Mouse (Mus musculus): ENCODE measurements around the gene A730071L15Rik. TPM values are rescaled to one million over a fixed set of nuclear protein-coding genes. Genes with fewer than 3 reads are reported as not detected.

A730071L15Rik gene
- polyA plus RNA-seq, 1 experiment: not detected

- H3K4me3 ChIP-seq (ENCODE audit: insufficient read depth, low read depth, low read length): no peak overlapping the region
- H3K4me1 ChIP-seq (ENCODE audit: control insufficient read depth, insufficient read depth, low read length): peaks cover 10% of the 10 kb centered on the region
- no peak for TF ChIP-seq POLR2A (IDR thresholded peaks at IDR 0.05; ENCODE audit: insufficient read depth, low read depth, low read length)
- no peak overlapping the region; the same call in 1 of the 2 replicates for H3K27ac ChIP-seq (ENCODE audit: insufficient read depth, low read depth, low read length)
- WGBS: 88% methylated on average over 3 of the region's 3 CpGs
Observed at GRCm38 (mm10) chr11:6163062-6163461, 36.8 kb upstream of the A730071L15Rik start.

- Histone ChIP-seq H3K4me3 (ENCODE audit: insufficient read depth, low read depth, low read length) (no peak overlapping the region), H3K4me1 (ENCODE audit: control insufficient read depth, insufficient read depth, low read length) (peaks cover 10% of the 10 kb centered on the region), H3K27ac (ENCODE audit: insufficient read depth, low read depth, low read length) (no peak overlapping the region)
- TF ChIP-seq CTCF (IDR thresholded peaks at IDR 0.05; ENCODE audit: insufficient read depth, low read depth, low read length) (no peak), POLR2A (IDR thresholded peaks at IDR 0.05; ENCODE audit: insufficient read depth, low read depth, low read length) (no peak)
- 48% methylated on average over 12 of the region's 12 CpGs for WGBS
Observed at GRCm38 (mm10) chr11:6163706-6164105, 36.1 kb upstream of the A730071L15Rik start.

GRCm38 (mm10) chr11:6164781-6165180 is 35.0 kb upstream of the A730071L15Rik start:
- Histone ChIP-seq H3K4me3 (ENCODE audit: insufficient read depth, low read depth, low read length) (no peak overlapping the region), H3K4me1 (ENCODE audit: control insufficient read depth, insufficient read depth, low read length) (peaks cover 10% of the 10 kb centered on the region), H3K27ac (ENCODE audit: insufficient read depth, low read depth, low read length) (no peak overlapping the region)
- 94% methylated on average over 7 of the region's 7 CpGs for WGBS
- no peak for TF ChIP-seq POLR2A (IDR thresholded peaks at IDR 0.05; ENCODE audit: insufficient read depth, low read depth, low read length)
- TF ChIP-seq CTCF (IDR thresholded peaks at IDR 0.05; ENCODE audit: insufficient read depth, low read depth, low read length): no peak

GRCm38 (mm10) chr11:6165391-6166081 is 34.3 kb upstream of the A730071L15Rik start:
- Histone ChIP-seq H3K4me3 (ENCODE audit: insufficient read depth, low read depth, low read length) (no peak overlapping the region), H3K27ac (ENCODE audit: insufficient read depth, low read depth, low read length) (no peak overlapping the region), H3K4me1 (ENCODE audit: control insufficient read depth, insufficient read depth, low read length) (peaks cover 10% of the 10 kb centered on the region)
- TF ChIP-seq POLR2A (IDR thresholded peaks at IDR 0.05; ENCODE audit: insufficient read depth, low read depth, low read length) (no peak), CTCF (IDR thresholded peaks at IDR 0.05; ENCODE audit: insufficient read depth, low read depth, low read length) (no peak)
- WGBS: 81% methylated on average over 7 of the region's 7 CpGs

- Histone ChIP-seq H3K4me1 (ENCODE audit: control insufficient read depth, insufficient read depth, low read length) (peaks cover 10% of the 10 kb centered on the region), H3K4me3 (ENCODE audit: insufficient read depth, low read depth, low read length) (no peak overlapping the region), H3K27ac (ENCODE audit: insufficient read depth, low read depth, low read length) (no peak overlapping the region)
- 65% methylated on average over 12 of the region's 12 CpGs for WGBS
- TF ChIP-seq POLR2A (IDR thresholded peaks at IDR 0.05; ENCODE audit: insufficient read depth, low read depth, low read length) (no peak), CTCF (IDR thresholded peaks at IDR 0.05; ENCODE audit: insufficient read depth, low read depth, low read length) (no peak)
Observed at GRCm38 (mm10) chr11:6166351-6166750, 33.5 kb upstream of the A730071L15Rik start.

GRCm38 (mm10) chr11:6169041-6169663 is 30.7 kb upstream of the A730071L15Rik start:
- TF ChIP-seq CTCF (IDR thresholded peaks at IDR 0.05; ENCODE audit: insufficient read depth, low read depth, low read length) (no peak), POLR2A (IDR thresholded peaks at IDR 0.05; ENCODE audit: insufficient read depth, low read depth, low read length) (no peak)
- WGBS: 68% methylated on average over 2 of the region's 2 CpGs
- Histone ChIP-seq H3K4me1 (ENCODE audit: control insufficient read depth, insufficient read depth, low read length) (peaks cover 7% of the 10 kb centered on the region), H3K4me3 (ENCODE audit: insufficient read depth, low read depth, low read length) (no peak overlapping the region), H3K27ac (ENCODE audit: insufficient read depth, low read depth, low read length) (no peak overlapping the region)

GRCm38 (mm10) chr11:6174719-6175118 is 25.1 kb upstream of the A730071L15Rik start:
- H3K4me3 ChIP-seq (ENCODE audit: insufficient read depth, low read depth, low read length): no peak overlapping the region
- 29% methylated on average over 7 of the region's 7 CpGs for WGBS
- H3K4me1 ChIP-seq (ENCODE audit: control insufficient read depth, insufficient read depth, low read length): peaks cover 21% of the 10 kb centered on the region
- TF ChIP-seq CTCF (IDR thresholded peaks at IDR 0.05; ENCODE audit: insufficient read depth, low read depth, low read length): no peak
- no peak for TF ChIP-seq POLR2A (IDR thresholded peaks at IDR 0.05; ENCODE audit: insufficient read depth, low read depth, low read length)
- peak overlapping the region; percentile 71 for H3K27ac ChIP-seq (ENCODE audit: insufficient read depth, low read depth, low read length)

- Histone ChIP-seq H3K27ac (ENCODE audit: insufficient read depth, low read depth, low read length) (no peak overlapping the region), H3K4me1 (ENCODE audit: control insufficient read depth, insufficient read depth, low read length) (peaks cover 24% of the 10 kb centered on the region), H3K4me3 (ENCODE audit: insufficient read depth, low read depth, low read length) (no peak overlapping the region)
- 53% methylated on average over 1 of the region's 1 CpGs for WGBS
- no peak for TF ChIP-seq POLR2A (IDR thresholded peaks at IDR 0.05; ENCODE audit: insufficient read depth, low read depth, low read length)
- TF ChIP-seq CTCF (IDR thresholded peaks at IDR 0.05; ENCODE audit: insufficient read depth, low read depth, low read length): no peak
Observed at GRCm38 (mm10) chr11:6175506-6175905, 24.3 kb upstream of the A730071L15Rik start.

- WGBS: 65% methylated on average over 8 of the region's 8 CpGs
- H3K27ac ChIP-seq (ENCODE audit: insufficient read depth, low read depth, low read length): peak overlapping the region; percentile 93
- TF ChIP-seq CTCF (IDR thresholded peaks at IDR 0.05; ENCODE audit: insufficient read depth, low read depth, low read length) (no peak), POLR2A (IDR thresholded peaks at IDR 0.05; ENCODE audit: insufficient read depth, low read depth, low read length) (no peak)
- peaks cover 30% of the 10 kb centered on the region for H3K4me1 ChIP-seq (ENCODE audit: control insufficient read depth, insufficient read depth, low read length)
- no peak overlapping the region for H3K4me3 ChIP-seq (ENCODE audit: insufficient read depth, low read depth, low read length)
Observed at GRCm38 (mm10) chr11:6177781-6178420, 21.9 kb upstream of the A730071L15Rik start.
